Comparison of ENCODE assay signal across 19 mouse cellular contexts in the genomic region with DNA sequence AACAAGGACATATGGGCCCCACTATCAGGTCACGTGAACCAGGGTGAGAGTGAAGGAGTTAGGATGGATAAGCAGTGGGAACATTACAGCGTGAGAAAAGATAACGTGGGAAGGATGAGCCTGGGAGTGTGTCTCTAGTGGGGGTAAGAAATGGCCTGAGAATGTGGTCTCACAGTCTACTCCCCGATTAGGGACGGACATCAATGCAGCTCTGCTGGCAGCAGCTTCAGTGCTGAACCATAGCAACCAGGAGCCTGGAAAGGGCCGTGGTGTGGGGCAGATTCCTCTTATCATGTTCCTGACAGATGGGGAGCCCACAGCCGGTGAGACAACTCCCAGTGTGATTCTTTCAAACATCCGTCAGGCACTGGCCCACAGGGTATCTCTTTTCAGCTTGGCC. TPM values are rescaled to one million over a fixed set of nuclear protein-coding genes. Genes with fewer than 3 reads are reported as not detected.
DNase-seq lines count a peak whose midpoint lies in the region; ATAC-seq and TF ChIP-seq lines count a peak whose summit lies in the region.
"Had no signal": no experiment of that assay in that cellular context is flagged by ENCODE, and none has a peak within 500 bp of the region (broad histone marks: within the 10 kb centered on the region; RNA-seq: fewer than 3 reads in every experiment).

No protein-coding gene starts in this region.

- WGBS in heart, embryonic 13.5 days: 20% methylated on average over 8 of the region's 8 CpGs
- 43% methylated on average over 8 of the region's 8 CpGs for WGBS in liver, postnatal 0 days (ENCODE audit: insufficient replicate concordance)
- WGBS in liver, embryonic 13.5 days (ENCODE audit: insufficient replicate concordance): 36% methylated on average over 8 of the region's 8 CpGs

- no peaks in the 10 kb centered on the region for H3K27me3 ChIP-seq in heart, embryonic 13.5 days (replicated peaks)
- H3K27me3 ChIP-seq in liver, postnatal 0 days (ENCODE audit: insufficient read depth, low read length): no peaks in the 10 kb centered on the region
- H3K27me3 ChIP-seq in liver, embryonic 13.5 days: no peaks in the 10 kb centered on the region
- H3K27me3 ChIP-seq: forebrain, embryonic 13.5 days; midbrain, embryonic 13.5 days; neural tube, embryonic 12.5 days had no signal

- no peaks in the 10 kb centered on the region for H3K9me3 ChIP-seq in heart, embryonic 13.5 days
- H3K9me3 ChIP-seq in liver, postnatal 0 days (ENCODE audit: low read length): no peaks in the 10 kb centered on the region
- no peaks in the 10 kb centered on the region for H3K9me3 ChIP-seq in liver, embryonic 13.5 days (replicated peaks)
- H3K9me3 ChIP-seq: forebrain, embryonic 13.5 days; hindbrain, embryonic 12.5 days; midbrain, embryonic 13.5 days; neural tube, embryonic 12.5 days had no signal

- TF ChIP-seq EP300 in liver, postnatal 0 days (IDR thresholded peaks at IDR 0.05; ENCODE audit: low read depth): no peak

- no peak for DNase-seq in heart, adult 8-10 months (ENCODE audit: low spot score)
- peak; percentile 16 for DNase-seq in liver
- no peak for DNase-seq in liver, postnatal 0 days
- peak; percentile 0 for DNase-seq in brain, embryonic 14.5 days (ENCODE audit: low read depth)
- peak; percentile 0 for DNase-seq in liver, embryonic 13.5 days
- DNase-seq: adrenal gland, postnatal 36 days; B cell, adult 2 months; cerebellum, adult 8-10 months; kidney, adult 8-10 months; kidney, postnatal 14 days; right cerebral cortex, postnatal 25 days; thymus, adult 2 months had no signal

- no peak overlapping the region for H3K4me2 ChIP-seq in heart, embryonic 13.5 days
- no peak overlapping the region for H3K4me2 ChIP-seq in liver, postnatal 0 days (ENCODE audit: low read depth, low read length)
- H3K4me2 ChIP-seq in liver, embryonic 13.5 days: no peak overlapping the region
- H3K4me2 ChIP-seq: forebrain, embryonic 13.5 days; hindbrain, embryonic 12.5 days; midbrain, embryonic 13.5 days; neural tube, embryonic 12.5 days had no signal

- peak overlapping the region; percentile 29 for H3K27ac ChIP-seq in heart, embryonic 13.5 days (replicated peaks)
- H3K27ac ChIP-seq in liver, postnatal 0 days (ENCODE audit: low read depth): no peak overlapping the region
- H3K27ac ChIP-seq in liver, embryonic 13.5 days: no peak overlapping the region
- H3K27ac ChIP-seq: forebrain, embryonic 13.5 days; hindbrain, embryonic 12.5 days; midbrain, embryonic 13.5 days; neural tube, embryonic 12.5 days had no signal

- H3K4me3 ChIP-seq in heart, embryonic 13.5 days: no peak overlapping the region
- H3K4me3 ChIP-seq in liver, postnatal 0 days (ENCODE audit: low read depth, low read length): no peak overlapping the region
- H3K4me3 ChIP-seq in liver, embryonic 13.5 days (replicated peaks): no peak overlapping the region
- H3K4me3 ChIP-seq: erythroblast, embryonic 14.5 days; forebrain, embryonic 13.5 days; hindbrain, embryonic 12.5 days; midbrain, embryonic 13.5 days; neural tube, embryonic 12.5 days had no signal

- no peak for TF ChIP-seq CTCF in liver, postnatal 0 days (IDR thresholded peaks at IDR 0.05; ENCODE audit: low read depth)
- TF ChIP-seq CTCF in brain, embryonic 14.5 days (IDR thresholded peaks at IDR 0.05; ENCODE audit: borderline replicate concordance, extremely low read depth, insufficient read depth, insufficient read length): no peak

- no peak overlapping the region for H3K9ac ChIP-seq in heart, embryonic 13.5 days
- no peak overlapping the region for H3K9ac ChIP-seq in liver, postnatal 0 days (replicated peaks)
- H3K9ac ChIP-seq in liver, embryonic 13.5 days: no peak overlapping the region
- H3K9ac ChIP-seq: forebrain, embryonic 13.5 days; hindbrain, embryonic 12.5 days; midbrain, embryonic 13.5 days; neural tube, embryonic 12.5 days had no signal

- no peak for TF ChIP-seq POLR2A in brain, embryonic 14.5 days (IDR thresholded peaks at IDR 0.05; ENCODE audit: borderline replicate concordance, extremely low read depth, insufficient read depth, insufficient read length, poor library complexity, severe bottlenecking)

- H3K36me3 ChIP-seq in heart, embryonic 13.5 days: no peaks in the 10 kb centered on the region
- H3K36me3 ChIP-seq in liver, postnatal 0 days (replicated peaks; ENCODE audit: insufficient read depth, low read length): no peaks in the 10 kb centered on the region
- H3K36me3 ChIP-seq in liver, embryonic 13.5 days: no peaks in the 10 kb centered on the region
- H3K36me3 ChIP-seq: hindbrain, embryonic 12.5 days; midbrain, embryonic 13.5 days; neural tube, embryonic 12.5 days had no signal

- ATAC-seq in heart, embryonic 13.5 days (ENCODE audit: extremely low read depth, insufficient number of reproducible peaks, low FRiP score, low TSS enrichment): no peak
- no peak for ATAC-seq in liver, postnatal 0 days
- ATAC-seq in liver, embryonic 13.5 days (ENCODE audit: low read depth): peak; percentile 36; the same call in 1 of the 2 replicates
- ATAC-seq in inflammation-experienced regulatory T-cells, adult 6 months: no peak
- ATAC-seq: forebrain, embryonic 13.5 days; midbrain, embryonic 13.5 days had no signal

- H3K4me1 ChIP-seq in heart, embryonic 13.5 days: peaks cover 23% of the 10 kb centered on the region
- no peaks in the 10 kb centered on the region for H3K4me1 ChIP-seq in liver, postnatal 0 days (ENCODE audit: insufficient read depth)
- H3K4me1 ChIP-seq in liver, embryonic 13.5 days (replicated peaks): 0 out of 2 replicates have a peak, but pooled peaks cover 3% of the 10 kb centered on the region
- H3K4me1 ChIP-seq: forebrain, embryonic 13.5 days; hindbrain, embryonic 12.5 days; midbrain, embryonic 13.5 days; neural tube, embryonic 12.5 days had no signal

RNA-seq across cellular contexts. Expression of gene Maged2, which starts 34.1 kb away (rescaled TPM):
- 587 and 588 TPM in 2 replicates for polyA plus RNA-seq in heart, embryonic 13.5 days (2015; fragmentation: Nextera tagmentation; extraction: Ambion mirVana)
- 10 to 100 TPM; 20.7 to 29.9 (median 24.2) TPM for total RNA-seq in heart, adult 8-10 months (2022)
- 30.0 and 32.1 TPM in 2 replicates for polyA plus RNA-seq in liver, postnatal 0 days (2015; fragmentation: Nextera tagmentation; extraction: Ambion mirVana)
- 168 and 197 TPM in 2 replicates for polyA plus RNA-seq in brain, embryonic 14.5 days (2012; rRNA removed)
- 70.6 and 76.8 TPM in 2 replicates for polyA plus RNA-seq in liver, embryonic 13.5 days (2015; fragmentation: Nextera tagmentation; extraction: Ambion mirVana)
- 10 to 100 TPM; 14.3 to 39.7 (median 19.2) TPM for polyA plus RNA-seq in inflammation-experienced regulatory T-cells, adult 6 months (2017; shearing (Covaris generic))

Comparison
In these comparisons a context has a peak if more than half of its experiments do, and no peak if none do; other contexts are left out.
1. DNase-seq: peak in liver (single experiment), brain, embryonic 14.5 days (single experiment) and liver, embryonic 13.5 days (single experiment); none in heart, adult 8-10 months (single experiment) and liver, postnatal 0 days (single experiment).